Mouse (Mus musculus) CD4-positive, CD25-positive, alpha-beta regulatory T cell, adult 2 months (primary cell): Measurements from ENCODE around the gene Tha1.

Source experiments
- DNase-seq: peaks from one replicate; pipeline ENCODE4 v3.0.0-alpha.2; 2012; ENCODE audit warnings: low read depth, low spot score

The Tha1 gene

DNA sequence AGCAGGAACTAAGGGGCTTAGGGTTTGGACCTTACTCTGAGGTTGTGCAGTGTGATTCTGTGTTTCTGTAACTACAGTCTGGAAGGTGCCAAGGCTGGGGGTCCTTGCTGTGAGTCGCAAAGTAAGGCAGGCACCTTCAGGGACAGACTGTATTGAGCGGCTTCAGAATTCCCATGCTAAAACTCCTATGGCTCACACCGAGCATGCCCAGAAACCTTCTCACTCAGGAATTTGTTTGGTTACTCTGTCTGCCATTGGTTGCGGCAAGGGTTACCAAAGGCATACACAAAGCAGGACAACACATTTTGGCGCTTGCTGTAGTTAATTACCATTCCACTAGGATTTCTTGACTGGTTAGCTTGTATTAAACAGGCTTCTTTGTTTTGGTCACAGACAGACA, 47.1 kb downstream of the Tha1 start:
- DNase-seq = no peak

DNA sequence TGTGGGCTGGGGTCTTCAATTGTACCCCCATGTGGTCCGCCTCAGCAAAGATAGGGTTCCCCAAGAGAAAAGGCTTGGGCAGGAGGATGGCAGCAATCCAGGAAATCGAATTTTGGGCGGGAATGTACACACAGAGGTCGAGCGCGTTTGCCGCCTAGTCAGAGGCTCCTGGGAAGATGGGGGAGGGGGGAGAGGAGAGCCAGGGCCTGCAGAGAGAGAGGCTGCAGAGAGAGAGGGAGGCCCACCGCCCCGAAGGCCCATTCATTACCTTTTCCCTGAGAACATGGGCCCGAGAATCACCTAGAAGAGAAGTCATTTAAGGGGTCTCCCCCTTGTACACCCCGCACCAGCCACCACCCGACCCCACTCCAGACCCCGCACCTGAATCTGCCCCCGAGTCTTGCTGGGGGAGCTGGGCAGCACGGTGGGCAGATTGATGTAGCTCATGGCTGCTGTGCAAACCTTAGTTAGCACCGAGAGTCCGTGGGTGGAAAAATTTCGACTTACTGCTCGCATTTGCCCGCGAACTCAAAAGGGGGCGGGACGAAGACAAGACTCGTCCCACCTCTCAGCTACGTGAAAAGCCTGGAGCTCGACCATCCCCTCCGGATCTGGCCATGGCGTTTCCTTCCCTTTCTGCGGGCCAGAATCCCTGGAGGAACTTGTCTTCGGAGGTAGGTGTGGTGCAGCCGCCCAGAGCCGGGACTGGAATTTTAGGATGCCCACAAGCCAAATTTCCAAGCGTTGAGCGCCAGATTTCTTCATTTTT, 47.8 kb downstream of the Tha1 start, which contains the start of the genes Afmid and Tk1:
TSS of gene Afmid (plus strand) at position 592 of the 769 bp plus-strand sequence.
TSS of gene Tk1 (minus strand) at position 760 of the 769 bp plus-strand sequence.
- peak; percentile 81 for DNase-seq

DNA sequence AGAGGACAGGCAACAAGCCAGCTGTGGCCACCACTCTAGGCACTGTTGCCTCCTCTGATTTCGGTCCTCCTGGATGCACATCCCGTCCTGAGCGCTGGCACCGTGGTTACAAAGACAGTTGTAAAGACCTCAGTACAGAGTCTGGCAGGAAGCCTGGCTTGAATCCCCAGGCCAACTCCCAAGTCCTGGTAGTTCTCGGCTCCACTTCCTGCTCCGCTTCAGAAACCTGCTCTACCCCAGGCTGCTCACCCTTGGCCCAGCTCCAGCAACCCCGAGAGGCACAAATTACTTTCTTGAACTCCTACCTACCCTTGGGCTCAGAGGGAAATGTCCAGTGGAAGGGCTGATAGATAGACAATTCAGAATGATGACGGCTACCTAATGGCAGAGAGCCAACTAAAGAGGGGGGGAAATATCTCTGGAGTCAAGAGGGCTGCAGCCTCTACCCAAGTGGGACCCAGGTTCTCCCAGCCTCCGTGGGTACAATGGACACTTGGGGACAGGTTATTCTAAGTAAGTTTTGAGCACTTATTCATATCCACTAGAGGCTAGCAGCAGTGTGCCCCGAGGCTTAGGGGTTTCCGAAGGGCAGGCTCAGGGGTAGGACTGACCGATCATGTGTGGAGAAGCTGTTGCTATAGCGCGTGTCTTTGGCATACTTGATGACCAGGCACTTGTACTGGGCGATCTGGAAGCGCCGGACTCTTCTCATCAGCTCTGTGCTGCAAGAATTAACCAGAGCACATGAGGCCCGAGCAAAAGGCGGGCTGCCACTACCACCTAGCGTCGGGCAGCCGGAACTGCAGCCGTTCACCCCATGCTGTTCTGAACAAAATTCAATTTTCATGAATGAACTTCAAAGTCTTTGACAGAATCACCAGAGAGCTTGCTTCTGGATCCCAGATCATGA, 49.0 kb downstream of the Tha1 start:
- peak; percentile 89 for DNase-seq

DNA sequence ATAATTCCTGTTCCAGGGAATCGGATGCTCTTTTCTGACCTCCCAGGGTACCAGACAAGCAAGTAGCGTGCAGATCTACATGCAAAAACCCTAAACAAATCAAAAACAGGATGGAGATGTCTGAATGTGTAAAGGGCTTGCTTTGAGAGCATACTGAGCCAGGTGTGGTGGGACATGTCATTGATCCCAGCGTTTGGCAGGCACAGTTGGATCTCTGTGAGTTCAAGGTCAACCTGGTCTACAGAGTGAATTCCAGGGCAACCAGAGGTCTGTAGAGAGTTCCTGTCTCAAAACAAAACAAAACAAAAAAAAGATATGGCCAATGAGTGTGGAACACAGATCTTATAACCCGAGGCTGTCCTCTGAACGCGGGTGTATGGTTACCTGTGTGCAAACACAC, 49.9 kb downstream of the Tha1 start:
- DNase-seq = no peak

DNA sequence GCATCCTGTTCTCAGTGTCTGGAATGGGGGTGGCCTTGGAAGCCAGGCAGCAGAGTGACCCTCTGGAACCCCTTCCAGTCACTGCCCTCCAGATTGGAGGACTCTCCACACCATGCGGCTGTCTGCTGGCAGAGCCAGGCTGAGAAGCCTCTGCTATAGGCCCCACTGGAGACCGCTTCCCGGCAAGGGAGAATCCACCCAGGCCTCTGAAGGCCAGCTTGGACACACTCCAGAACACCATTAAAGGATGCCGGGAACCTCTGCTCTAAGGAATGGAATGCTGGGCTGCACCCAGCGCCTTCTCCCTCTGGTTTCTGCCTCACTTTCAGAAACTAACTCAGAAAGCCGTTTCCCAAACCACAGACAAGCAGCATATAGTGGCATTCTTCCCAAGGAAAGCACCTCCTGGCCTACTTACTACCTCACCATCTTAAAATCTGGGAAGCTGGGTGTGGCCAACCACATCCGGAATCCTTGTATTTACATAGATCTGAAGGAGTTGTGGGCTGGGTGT, 50.5 kb downstream of the Tha1 start:
- no peak for DNase-seq

DNA sequence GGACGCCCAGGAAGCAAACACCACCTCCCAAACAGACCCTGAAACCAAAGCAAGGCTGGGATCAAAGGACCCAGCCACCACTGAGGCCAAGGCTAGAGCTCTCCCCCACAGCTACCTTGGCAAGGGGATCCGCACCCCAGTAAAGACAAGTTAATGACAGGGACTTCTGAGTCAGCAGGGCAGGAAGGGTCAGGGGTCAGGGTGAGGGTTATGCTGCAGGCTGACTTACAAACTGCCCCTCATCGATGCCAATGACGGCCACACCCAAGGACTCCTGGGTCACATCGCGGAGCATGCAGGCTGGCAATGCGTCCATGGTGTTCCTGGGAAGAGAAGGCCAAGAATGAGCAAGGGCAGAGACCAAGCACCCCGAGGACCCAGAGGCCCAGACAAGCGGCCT, 51.4 kb downstream of the Tha1 start:
- no peak for DNase-seq

DNA sequence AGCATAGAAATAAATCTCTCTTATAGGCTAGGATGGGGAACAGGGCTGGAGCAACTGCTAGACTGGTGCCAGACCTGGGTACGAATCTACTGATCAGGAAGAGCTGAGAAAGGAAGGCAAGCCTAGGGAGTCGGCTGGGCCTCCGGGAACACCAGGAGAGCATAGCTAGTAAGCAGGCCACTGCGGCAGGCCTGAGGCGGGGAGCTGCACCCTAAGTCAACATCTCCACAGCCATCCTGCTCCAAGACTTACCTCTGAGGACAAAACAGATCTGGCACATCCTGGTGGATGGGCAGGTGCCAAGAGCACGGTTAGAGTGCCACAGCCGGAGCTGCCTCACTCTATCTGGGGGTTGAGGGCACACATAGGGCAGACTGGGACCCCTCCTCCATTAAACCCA, 53.1 kb downstream of the Tha1 start:
- no peak for DNase-seq

DNA sequence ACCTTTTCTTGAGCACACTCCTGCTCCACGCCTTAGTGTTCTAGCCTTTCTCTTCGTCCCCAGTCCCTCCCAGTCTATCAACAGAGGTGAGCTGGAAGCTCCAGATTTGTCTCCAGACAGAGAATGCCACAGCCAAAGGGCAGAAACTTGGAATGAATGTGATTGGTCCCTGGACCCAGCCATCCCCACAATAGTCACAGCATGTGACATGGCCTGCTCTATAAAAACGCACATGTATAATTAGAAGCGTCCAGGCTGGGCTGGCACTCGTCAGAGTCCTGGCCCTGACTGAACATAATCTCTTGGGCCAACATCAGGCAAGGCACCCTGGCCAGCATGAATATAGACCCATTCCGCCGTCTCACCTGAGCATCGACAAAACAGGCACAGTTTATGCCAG, 54.2 kb downstream of the Tha1 start:
- DNase-seq = no peak
